Mouse (Mus musculus) hindbrain, postnatal 0 days (tissue): ENCODE results near the gene Pacsin2. TPM values are rescaled to one million over a fixed set of nuclear protein-coding genes. Genes with fewer than 3 reads are reported as not detected.
A peak's percentile ranks its signal among the peaks of the same experiment; 100 is the strongest.
"Not testable (repeated sequence)": the region's sequence is repeated elsewhere in the genome, so short reads cannot be mapped to it uniquely, and the experiment has no call there.

Experiments used
- ATAC-seq: fragments of 200-750 bp; cut with Nextera tagmentation; 2 replicates; pipeline ENCODE4 v1.8.0; 2017; ENCODE audit warnings: mild to moderate bottlenecking, moderate TSS enrichment, moderate library complexity
- DNase-seq: peaks from one replicate; pipeline ENCODE4 v3.0.0-alpha.2; 2015; ENCODE audit warnings: low spot score
- H3K27ac ChIP-seq: fragments of 300-500 bp; sonication (generic); 2 replicates; pipeline ENCODE4 v1.5.1; 2014; ENCODE audit warnings: mild to moderate bottlenecking
- H3K27me3 ChIP-seq: fragments of 300-500 bp; sonication (generic); 2 replicates; pipeline ENCODE4 v1.6.1; 2014; ENCODE audit warnings: low read length, mixed read lengths; ENCODE audit not compliant: insufficient read depth
- H3K36me3 ChIP-seq: fragments of 300-500 bp; sonication (generic); 2 replicates; pipeline ENCODE4 v1.6.1; 2014; ENCODE audit warnings: low read length, mixed read lengths; ENCODE audit not compliant: insufficient read depth
- H3K4me1 ChIP-seq: fragments of 300-500 bp; sonication (generic); 2 replicates; pipeline ENCODE4 v1.6.1; 2014; ENCODE audit warnings: antibody characterized with exemption, low read length, mixed read lengths; ENCODE audit not compliant: insufficient read depth
- H3K4me2 ChIP-seq: fragments of 300-500 bp; sonication (generic); 2 replicates; pipeline ENCODE4 v1.6.1; 2014; ENCODE audit warnings: low read depth, mild to moderate bottlenecking, low read length, moderate library complexity, mixed read lengths
- H3K4me3 ChIP-seq: fragments of 300-500 bp; sonication (generic); 2 replicates; pipeline ENCODE4 v1.5.1; 2014; ENCODE audit warnings: low read length
- H3K9ac ChIP-seq: fragments of 300-500 bp; sonication (generic); replicated peaks from 2 replicates; pipeline ENCODE4 v1.6.1; 2014; ENCODE audit warnings: mild to moderate bottlenecking, low read length, moderate library complexity, mixed read lengths
- H3K9me3 ChIP-seq: fragments of 300-500 bp; sonication (generic); 2 replicates; pipeline ENCODE4 v1.6.1; 2016; ENCODE audit warnings: low read length, mixed read lengths
- CTCF ChIP-seq: IDR thresholded peaks from 2 replicates; pipeline ENCODE4 v1.5.1; 2016; ENCODE audit warnings: antibody characterized with exemption, control low read depth, low read depth
- WGBS: fragments of 180-500 bp; shearing (Covaris S2); extraction: QIAGEN DNeasy Blood & Tissue Kit; methylation state at CpG from one replicate; pipeline ENCODE4 v1.1.7; 2014; 5-methylcytosine and 5-hydroxymethylcytosine counted together
- polyA plus RNA-seq: library from polyadenylated mRNA; unstranded; fragments of >200 nt; fragmentation: Nextera tagmentation; extraction: Ambion mirVana; gene quantifications from 2 replicates; pipeline ENCODE4 v1.2.1, GENCODE M21; 2015
- total RNA-seq: library from RNA; depleted of rRNA; stranded (reverse); fragments of >200 nt; gene quantifications from 2 replicates; pipeline ENCODE4 v1.2.3, GENCODE M21; 2014

Pacsin2 gene
- total and polyA plus RNA-seq, 2 experiments from 2014 or later = 19.5 to 20.0 TPM

DNA sequence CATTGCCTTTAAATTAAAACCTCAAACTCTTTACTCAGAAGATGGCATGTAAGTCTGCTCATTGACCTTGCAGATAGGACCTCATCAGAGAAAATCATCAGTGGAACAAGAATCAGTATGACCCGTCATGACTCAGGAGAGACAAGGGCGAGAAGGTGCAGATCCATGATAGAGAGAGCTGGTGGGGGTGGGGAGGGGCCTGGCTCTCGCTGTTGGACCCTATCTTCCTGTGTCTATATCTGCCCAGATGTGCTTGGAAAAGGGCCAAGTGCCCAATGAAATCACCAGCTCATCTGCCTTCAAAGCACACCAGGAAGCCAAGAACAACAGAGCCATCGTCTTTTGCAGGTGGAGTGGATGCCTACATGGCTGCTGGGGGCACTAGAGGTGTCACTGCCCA, 87.3 kb downstream of the Pacsin2 start:
- H3K9me3 ChIP-seq = no peaks in the 10 kb centered on the region
- H3K4me2 ChIP-seq = no peak overlapping the region
- 0 out of 2 replicates have a peak, but pooled peaks cover 4% of the 10 kb centered on the region for H3K36me3 ChIP-seq
- H3K27ac ChIP-seq = no peak overlapping the region
- WGBS = 82% methylated on average over 4 of the region's 4 CpGs
- DNase-seq (no peak), ATAC-seq (no peak)
- no peaks in the 10 kb centered on the region for H3K27me3 ChIP-seq
- no peak for TF ChIP-seq CTCF
- H3K4me1 ChIP-seq = no peaks in the 10 kb centered on the region
- H3K4me3 ChIP-seq = no peak overlapping the region
- H3K9ac ChIP-seq = no peak overlapping the region

DNA sequence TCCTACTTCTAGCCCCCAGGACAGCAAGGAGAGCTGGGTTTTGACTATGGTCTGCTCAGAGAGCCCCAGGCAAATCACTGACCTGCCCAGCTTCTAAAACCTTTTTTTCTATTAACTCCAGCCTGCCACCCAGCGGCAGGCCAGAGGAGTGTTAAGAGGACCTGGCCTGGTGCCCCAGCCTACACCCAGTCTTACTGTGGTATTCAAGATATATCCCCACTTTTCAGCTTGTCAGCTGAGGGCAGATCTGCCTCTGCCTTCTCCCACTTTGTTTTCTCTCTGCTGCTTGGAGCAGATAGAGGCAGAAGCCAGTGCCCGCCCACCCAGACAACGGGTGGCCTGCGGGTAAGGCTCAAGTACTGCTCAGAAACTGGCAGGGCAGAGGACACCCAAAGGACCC, 89.3 kb downstream of the Pacsin2 start:
- Histone ChIP-seq H3K27me3 (no peaks in the 10 kb centered on the region), H3K9me3 (no peaks in the 10 kb centered on the region), H3K4me1 (no peaks in the 10 kb centered on the region), H3K4me3 (no peak overlapping the region), H3K4me2 (no peak overlapping the region), H3K9ac (no peak overlapping the region), H3K36me3 (no peaks in the 10 kb centered on the region), H3K27ac (no peak overlapping the region)
- TF ChIP-seq CTCF = peak; percentile 71
- DNase-seq = peak; percentile 57
- WGBS = 70% methylated on average over 4 of the region's 4 CpGs
- no peak for ATAC-seq

DNA sequence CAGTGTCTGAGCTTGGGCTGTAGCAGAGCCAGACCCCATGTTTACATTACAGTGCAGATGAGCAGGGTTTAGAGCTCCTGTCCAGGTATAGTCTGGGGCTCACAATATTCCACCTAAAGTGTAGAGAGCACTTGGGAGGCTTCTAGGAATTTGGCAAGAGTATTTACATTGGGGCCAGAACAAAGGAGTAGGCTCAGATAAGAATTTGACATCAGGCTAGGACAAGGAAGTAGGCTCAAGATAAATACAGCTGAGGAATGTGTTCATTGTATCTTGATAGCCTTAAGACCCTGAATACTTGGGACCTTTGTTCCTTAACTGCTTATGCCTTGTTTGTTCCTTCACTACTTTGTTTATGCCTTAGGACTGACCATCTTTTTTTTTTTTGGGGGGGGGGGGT, 90.3 kb downstream of the Pacsin2 start:
- Histone ChIP-seq H3K4me2 (no peak overlapping the region), H3K4me1 (no peaks in the 10 kb centered on the region), H3K36me3 (no peaks in the 10 kb centered on the region), H3K27me3 (no peaks in the 10 kb centered on the region), H3K27ac (no peak overlapping the region), H3K9ac (no peak overlapping the region), H3K4me3 (no peak overlapping the region), H3K9me3 (no peaks in the 10 kb centered on the region)
- ATAC-seq (no peak), DNase-seq (no peak)
- TF ChIP-seq CTCF = no peak

DNA sequence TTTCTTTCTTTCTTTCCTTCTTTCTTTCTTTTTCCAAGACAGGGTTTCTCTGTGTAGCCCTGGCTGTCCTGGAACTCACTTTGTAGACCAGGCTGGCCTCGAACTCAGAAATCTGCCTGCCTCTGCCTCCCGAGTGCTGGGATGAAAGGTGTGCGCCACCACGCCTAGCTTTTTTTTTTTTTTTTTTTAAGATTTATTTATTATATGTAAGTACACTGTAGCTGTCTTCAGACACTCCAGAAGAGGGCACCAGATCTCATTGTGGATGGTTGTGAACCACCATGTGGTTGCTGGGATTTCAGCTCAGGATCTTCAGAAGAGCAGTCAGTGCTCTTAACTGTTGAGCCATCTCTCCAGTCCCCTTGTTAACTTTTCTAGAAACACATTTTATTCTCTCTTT, 95.7 kb downstream of the Pacsin2 start:
- not testable (repeated sequence) for H3K9ac ChIP-seq, ATAC-seq, H3K27me3 ChIP-seq, DNase-seq, H3K4me3 ChIP-seq, H3K36me3 ChIP-seq, H3K4me2 ChIP-seq, H3K4me1 ChIP-seq, H3K9me3 ChIP-seq, H3K27ac ChIP-seq
- WGBS = 89% methylated on average over 4 of the region's 4 CpGs

DNA sequence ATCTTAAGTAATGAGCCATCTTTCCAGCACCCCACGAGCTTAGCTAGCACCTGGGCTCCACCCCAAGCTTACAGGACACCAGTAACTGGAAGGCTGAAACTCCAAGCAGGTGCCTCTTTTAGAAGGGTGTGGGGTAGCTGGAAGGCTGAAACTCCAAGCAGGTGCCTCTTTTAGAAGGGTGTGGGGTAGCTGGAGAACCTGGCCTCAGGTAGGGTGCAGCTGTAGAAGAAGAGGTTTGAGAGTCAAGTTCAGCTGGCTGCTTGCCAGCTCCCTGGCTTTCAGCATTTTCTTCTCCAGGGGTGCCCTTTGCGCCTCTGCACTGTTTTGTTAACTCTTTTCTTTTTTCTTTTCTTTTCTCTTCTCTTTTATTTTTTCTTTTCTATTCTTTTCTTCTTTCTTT, 96.1 kb downstream of the Pacsin2 start:
- H3K36me3 ChIP-seq = no peaks in the 10 kb centered on the region
- H3K9me3 ChIP-seq = no peaks in the 10 kb centered on the region
- no peaks in the 10 kb centered on the region for H3K4me1 ChIP-seq
- no peak overlapping the region for H3K4me3 ChIP-seq
- no peak for ATAC-seq
- DNase-seq = no peak
- WGBS = 92% methylated on average over 2 of the region's 2 CpGs
- TF ChIP-seq CTCF = no peak
- H3K4me2 ChIP-seq = no peak overlapping the region
- H3K27me3 ChIP-seq = no peaks in the 10 kb centered on the region
- H3K9ac ChIP-seq = no peak overlapping the region
- no peak overlapping the region for H3K27ac ChIP-seq

DNA sequence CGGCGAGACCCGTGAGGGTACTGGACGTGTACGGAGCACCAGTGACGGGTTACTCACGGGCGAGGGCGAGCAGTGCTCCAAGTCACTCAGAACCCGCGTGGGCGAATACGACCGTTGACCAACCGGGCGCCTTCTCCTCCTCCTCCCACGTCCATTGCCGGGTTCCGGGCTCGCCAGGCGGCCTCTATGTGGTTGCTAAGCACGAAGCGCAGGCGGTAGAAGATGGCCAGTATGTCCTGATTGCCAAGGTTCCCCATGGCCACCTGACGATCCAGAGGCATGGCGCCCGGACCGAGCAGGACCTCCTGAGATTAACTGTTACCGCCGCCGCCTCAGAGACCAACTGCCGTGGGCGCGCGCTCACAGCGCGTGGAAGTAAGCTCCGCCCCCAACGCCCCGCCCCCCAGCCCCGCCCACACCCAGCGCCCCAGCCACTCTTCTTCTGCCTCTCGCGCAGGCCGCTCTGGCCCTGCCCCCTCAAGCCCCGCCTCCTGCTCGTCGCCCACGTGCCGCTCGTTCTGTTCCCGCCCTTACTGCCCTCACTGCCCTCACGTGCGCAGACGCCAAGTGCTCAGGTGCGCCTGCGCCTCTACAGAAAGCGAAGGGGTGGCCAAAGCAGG, 97.4 kb downstream of the Pacsin2 start:
- ATAC-seq = peak; percentile 96
- Histone ChIP-seq H3K4me2 (peak overlapping the region; percentile 56), H3K36me3 (no peaks in the 10 kb centered on the region), H3K4me1 (no peaks in the 10 kb centered on the region), H3K4me3 (peak overlapping the region; percentile 38), H3K27me3 (no peaks in the 10 kb centered on the region), H3K9me3 (no peaks in the 10 kb centered on the region), H3K27ac (no peak overlapping the region), H3K9ac (no peak overlapping the region; the same call in 1 of the 2 replicates)
- 26% methylated on average over 53 of the region's 58 CpGs for WGBS
- no peak for TF ChIP-seq CTCF
- DNase-seq = peak; percentile 88

DNA sequence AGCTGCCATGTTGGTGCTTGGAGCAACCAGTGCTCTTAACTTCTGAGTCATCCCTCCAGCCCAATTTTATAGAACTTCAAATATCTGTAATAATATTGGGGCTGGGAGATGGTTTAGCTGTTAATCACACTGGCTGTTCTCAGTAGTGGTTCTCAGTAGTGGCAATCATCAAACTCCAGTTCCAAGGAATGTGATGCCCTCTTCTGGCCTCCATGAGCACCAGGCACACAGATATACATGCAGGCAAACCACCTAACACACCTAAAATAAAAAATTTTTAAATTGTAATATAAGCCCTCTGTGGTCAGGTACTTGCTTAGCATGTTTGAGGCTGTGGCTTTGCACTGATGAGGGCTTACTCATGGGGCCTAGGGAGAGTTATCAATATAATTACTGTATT, 98.7 kb downstream of the Pacsin2 start:
- Histone ChIP-seq H3K9ac (no peak overlapping the region), H3K27me3 (no peaks in the 10 kb centered on the region), H3K4me2 (no peak overlapping the region), H3K27ac (no peak overlapping the region), H3K9me3 (no peaks in the 10 kb centered on the region), H3K4me3 (no peak overlapping the region), H3K4me1 (no peaks in the 10 kb centered on the region), H3K36me3 (no peaks in the 10 kb centered on the region)
- DNase-seq (no peak), ATAC-seq (no peak)
- TF ChIP-seq CTCF = peak; percentile 37
